Mouse (Mus musculus) heart, embryonic 11.5 days (tissue): ENCODE data around the gene Incenp. TPM values are rescaled to one million over a fixed set of nuclear protein-coding genes. Genes with fewer than 3 reads are reported as not detected.

Experiments
- microRNA-seq: library from miRNA; unstranded; fragments of <30 nt; microRNA quantifications from one replicate; pipeline ENCODE4, GENCODE M21; 2016; ENCODE audit warnings: borderline number of aligned reads
- polyA plus RNA-seq: library from polyadenylated mRNA; unstranded; fragments of >200 nt; fragmentation: Nextera tagmentation; extraction: Ambion mirVana; gene quantifications from 2 replicates; pipeline ENCODE4 v1.2.1, GENCODE M21; 2014

Incenp gene
- polyA plus RNA-seq, 1 experiment from 2014 or later: 62.6 TPM

Small RNAs within 50 kb of the gene (microRNA-seq; reads per million reads assigned to microRNA genes)
- gene Gm22369 (not detected), gene Gm24484 (not detected)

Other genes with a start within 250 kb of the Incenp start
- not detected in 2 replicates for gene Scgb2a2, start 52.0 kb downstream of the Incenp start, polyA plus RNA-seq
- 1,994 and 2,294 TPM in 2 replicates for gene Fth1, start 81.0 kb upstream of the Incenp start, polyA plus RNA-seq
- gene Best1, start 102.1 kb upstream of the Incenp start, polyA plus RNA-seq: 0.10 and 0.41 TPM in 2 replicates
- 50.8 and 54.0 TPM in 2 replicates for gene Rab3il1, start 102.1 kb upstream of the Incenp start, polyA plus RNA-seq
- 15.8 and 17.9 TPM in 2 replicates for gene Fads3, start 142.0 kb upstream of the Incenp start, polyA plus RNA-seq
- 27.1 and 31.1 TPM in 2 replicates for gene Fads2, start 202.2 kb upstream of the Incenp start, polyA plus RNA-seq